Mouse (Mus musculus) E14TG2a.4 (cell line): ENCODE results near the gene Gm20388.

Source experiments
- CTCF ChIP-seq: conservative IDR thresholded peaks from 2 replicates; pipeline ENCODE4 v1.5.1; 2014; ENCODE audit warnings: low read length
- NANOG ChIP-seq: IDR thresholded peaks from 2 replicates; pipeline ENCODE4 v1.6.1; 2014; ENCODE audit warnings: borderline replicate concordance, low read length, mixed read lengths
- POU5F1 ChIP-seq: IDR thresholded peaks from 2 replicates; pipeline ENCODE4 v1.6.1; 2014; ENCODE audit warnings: low read length, borderline replicate concordance

DNA sequence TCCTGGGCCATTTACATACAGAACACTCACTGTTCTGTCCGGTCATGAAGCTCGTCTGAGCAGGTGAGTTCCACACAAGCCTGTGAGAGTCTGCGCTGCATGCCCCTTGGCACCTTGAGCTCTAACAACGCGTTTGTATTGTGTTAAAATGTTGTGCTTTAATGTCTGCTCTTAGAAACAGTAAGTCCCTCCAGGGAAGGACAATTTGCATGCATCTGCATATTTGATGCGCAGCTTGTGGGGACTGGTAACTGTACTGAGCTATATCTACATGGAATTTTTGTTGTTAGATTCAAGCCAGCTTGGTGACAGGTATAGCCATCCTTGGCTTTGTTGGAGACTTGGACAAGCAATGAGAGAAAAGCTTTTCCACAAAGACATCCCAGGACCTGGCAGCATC lies 4265.5 kb downstream of the Gm20388 start:
- TF ChIP-seq CTCF: no peak
- TF ChIP-seq NANOG: no peak
- TF ChIP-seq POU5F1: no peak
